Mouse (Mus musculus): Measurements from ENCODE around the gene Srp54a. TPM values are rescaled to one million over a fixed set of nuclear protein-coding genes. Genes with fewer than 3 reads are reported as not detected.
"Not testable (repeated sequence)": the region's sequence is repeated elsewhere in the genome, so short reads cannot be mapped to it uniquely, and the experiment has no call there.

The Srp54a gene
- 180 and 207 TPM in 2 replicates for polyA plus RNA-seq (2015; fragmentation: Nextera tagmentation; extraction: Ambion mirVana)

GRCm38 (mm10) chr12:55079726-55080600 lies at the start of gene Srp54a, which contains the start of gene 2700097O09Rik:
Gene Srp54a, plus strand, starts transcription at chr12:55080262.
Gene 2700097O09Rik, minus strand, starts transcription at chr12:55080110.
- not testable (repeated sequence) for H3K9me3 ChIP-seq, H3K4me1 ChIP-seq, H3K27me3 ChIP-seq, H3K36me3 ChIP-seq
- peak within 1 kb of the TSS; percentile 87 for H3K9ac ChIP-seq
- H3K4me3 ChIP-seq = peak within 1 kb of the TSS; percentile 69
- WGBS = under 1% methylated on average over 60 of the region's 60 CpGs
- peak within 1 kb of the TSS; percentile 85; the same call in 1 of the 2 replicates for H3K27ac ChIP-seq
- peak; percentile 97 for ATAC-seq (ENCODE audit: low FRiP score, low read depth)
- peak within 1 kb of the TSS; percentile 65 for H3K4me2 ChIP-seq (replicated peaks)

- H3K27me3 ChIP-seq = no peaks in the 10 kb centered on the region
- H3K9ac ChIP-seq = no peak overlapping the region
- H3K4me3 ChIP-seq = no peak overlapping the region
- H3K36me3 ChIP-seq = peaks cover 22% of the 10 kb centered on the region
- 64% methylated on average over 15 of the region's 15 CpGs for WGBS
- no peaks in the 10 kb centered on the region for H3K4me1 ChIP-seq
- H3K27ac ChIP-seq = no peak overlapping the region
- ATAC-seq (ENCODE audit: low FRiP score, low read depth) = no peak
- H3K4me2 ChIP-seq (replicated peaks) = no peak overlapping the region
- no peaks in the 10 kb centered on the region for H3K9me3 ChIP-seq
Measured at GRCm38 (mm10) chr12:55041011-55041410, 39.1 kb upstream of the Srp54a start.

- H3K9me3 ChIP-seq = peaks cover 4% of the 10 kb centered on the region; the same call in 1 of the 2 replicates
- H3K9ac ChIP-seq = no peak overlapping the region
- H3K27ac ChIP-seq = no peak overlapping the region
- H3K4me2 ChIP-seq (replicated peaks) = no peak overlapping the region
- H3K4me3 ChIP-seq = no peak overlapping the region
- no peaks in the 10 kb centered on the region for H3K27me3 ChIP-seq
- no peak for ATAC-seq (ENCODE audit: low FRiP score, low read depth)
- peaks cover 36% of the 10 kb centered on the region for H3K36me3 ChIP-seq
- WGBS = 93% methylated on average over 8 of the region's 8 CpGs
- no peaks in the 10 kb centered on the region for H3K4me1 ChIP-seq
Measured at GRCm38 (mm10) chr12:55049731-55050353, 30.2 kb upstream of the Srp54a start.

GRCm38 (mm10) chr12:55051210-55052173 lies 28.6 kb upstream of the Srp54a start:
- Histone ChIP-seq H3K36me3 (peaks cover 25% of the 10 kb centered on the region), H3K4me3 (no peak overlapping the region), H3K9ac (no peak overlapping the region), H3K4me2 (replicated peaks) (no peak overlapping the region), H3K27me3 (no peaks in the 10 kb centered on the region), H3K4me1 (no peaks in the 10 kb centered on the region), H3K9me3 (peaks cover under 1% of the 10 kb centered on the region; the same call in 1 of the 2 replicates), H3K27ac (no peak overlapping the region)
- ATAC-seq (ENCODE audit: low FRiP score, low read depth) = no peak
- WGBS = 85% methylated on average over 8 of the region's 8 CpGs

GRCm38 (mm10) chr12:55053267-55053666 lies 26.8 kb upstream of the Srp54a start:
- Histone ChIP-seq H3K4me3 (no peak overlapping the region), H3K27me3 (no peaks in the 10 kb centered on the region), H3K27ac (no peak overlapping the region), H3K4me2 (replicated peaks) (no peak overlapping the region), H3K36me3 (peaks cover 20% of the 10 kb centered on the region), H3K9ac (no peak overlapping the region), H3K4me1 (no peaks in the 10 kb centered on the region), H3K9me3 (no peaks in the 10 kb centered on the region)
- 90% methylated on average over 7 of the region's 7 CpGs for WGBS
- ATAC-seq (ENCODE audit: low FRiP score, low read depth) = no peak

GRCm38 (mm10) chr12:55054551-55055241 lies 25.4 kb upstream of the Srp54a start:
- H3K9me3 ChIP-seq = no peaks in the 10 kb centered on the region
- H3K9ac ChIP-seq = no peak overlapping the region
- H3K4me1 ChIP-seq = no peaks in the 10 kb centered on the region
- peaks cover 21% of the 10 kb centered on the region for H3K36me3 ChIP-seq
- H3K27ac ChIP-seq = no peak overlapping the region
- H3K27me3 ChIP-seq = no peaks in the 10 kb centered on the region
- H3K4me2 ChIP-seq (replicated peaks) = no peak overlapping the region
- no peak for ATAC-seq (ENCODE audit: low FRiP score, low read depth)
- WGBS = 66% methylated on average over 2 of the region's 2 CpGs
- no peak overlapping the region for H3K4me3 ChIP-seq

GRCm38 (mm10) chr12:55056703-55057102 lies 23.4 kb upstream of the Srp54a start:
- no peak overlapping the region for H3K27ac ChIP-seq
- no peak overlapping the region for H3K9ac ChIP-seq
- no peaks in the 10 kb centered on the region for H3K9me3 ChIP-seq
- H3K36me3 ChIP-seq = peaks cover 25% of the 10 kb centered on the region
- ATAC-seq (ENCODE audit: low FRiP score, low read depth) = no peak
- H3K4me3 ChIP-seq = no peak overlapping the region
- H3K4me1 ChIP-seq = no peaks in the 10 kb centered on the region
- no peaks in the 10 kb centered on the region for H3K27me3 ChIP-seq
- no peak overlapping the region for H3K4me2 ChIP-seq (replicated peaks)
- 69% methylated on average over 2 of the region's 2 CpGs for WGBS

GRCm38 (mm10) chr12:55058865-55059615 lies 21.0 kb upstream of the Srp54a start:
- no peak overlapping the region for H3K4me2 ChIP-seq (replicated peaks)
- ATAC-seq (ENCODE audit: low FRiP score, low read depth) = no peak

GRCm38 (mm10) chr12:55059812-55060211 lies 20.2 kb upstream of the Srp54a start:
- H3K27ac ChIP-seq = no peak overlapping the region
- H3K4me3 ChIP-seq = no peak overlapping the region
- no peaks in the 10 kb centered on the region for H3K9me3 ChIP-seq
- H3K4me2 ChIP-seq (replicated peaks) = no peak overlapping the region
- no peaks in the 10 kb centered on the region for H3K4me1 ChIP-seq
- no peak overlapping the region for H3K9ac ChIP-seq
- 81% methylated on average over 3 of the region's 3 CpGs for WGBS
- H3K36me3 ChIP-seq = peaks cover 21% of the 10 kb centered on the region
- no peak for ATAC-seq (ENCODE audit: low FRiP score, low read depth)
- no peaks in the 10 kb centered on the region for H3K27me3 ChIP-seq

More at GRCm38 (mm10) chr12:55058865-55059615, 21.0 kb upstream of the Srp54a start:
- peaks cover 18% of the 10 kb centered on the region for H3K36me3 ChIP-seq
- H3K4me3 ChIP-seq = no peak overlapping the region
- no peak overlapping the region; the same call in 1 of the 2 replicates for H3K27ac ChIP-seq
- WGBS = 67% methylated on average over 6 of the region's 6 CpGs
- no peaks in the 10 kb centered on the region for H3K9me3 ChIP-seq
- H3K9ac ChIP-seq = no peak overlapping the region
- no peaks in the 10 kb centered on the region for H3K4me1 ChIP-seq
- H3K27me3 ChIP-seq = no peaks in the 10 kb centered on the region

GRCm38 (mm10) chr12:55060212-55060898 lies 19.7 kb upstream of the Srp54a start:
- Histone ChIP-seq H3K27me3 (no peaks in the 10 kb centered on the region), H3K4me1 (no peaks in the 10 kb centered on the region), H3K9me3 (no peaks in the 10 kb centered on the region), H3K36me3 (peaks cover 22% of the 10 kb centered on the region), H3K4me3 (no peak overlapping the region), H3K27ac (no peak overlapping the region), H3K9ac (no peak overlapping the region), H3K4me2 (replicated peaks) (no peak overlapping the region)
- ATAC-seq (ENCODE audit: low FRiP score, low read depth) = no peak
- WGBS = 86% methylated on average over 6 of the region's 6 CpGs

Data from limb, embryonic 13.5 days (tissue).